Mouse (Mus musculus) embryonic fibroblast, embryonic 13.5 days (primary cell): ENCODE results near the gene 5430403G16Rik. TPM values are rescaled to one million over a fixed set of nuclear protein-coding genes. Genes with fewer than 3 reads are reported as not detected.
"Not testable (repeated sequence)": the region's sequence is repeated elsewhere in the genome, so short reads cannot be mapped to it uniquely, and the experiment has no call there.

Source experiments
- H3K27ac ChIP-seq: 2 replicates; pipeline ENCODE4 v1.5.1; 2012; ENCODE audit warnings: low read length, control low read depth, inconsistent platforms; ENCODE audit not compliant: insufficient read depth
- H3K4me1 ChIP-seq: 2 replicates; pipeline ENCODE4 v1.6.1; 2011; ENCODE audit warnings: low read length; ENCODE audit not compliant: control insufficient read depth, insufficient read depth
- H3K4me3 ChIP-seq: 2 replicates; pipeline ENCODE4 v1.5.1; 2011; ENCODE audit warnings: mild to moderate bottlenecking, control low read depth, low read length; ENCODE audit not compliant: insufficient read depth
- CTCF ChIP-seq: IDR thresholded peaks from 2 replicates; pipeline ENCODE4 v1.5.1; 2011; ENCODE audit warnings: mild to moderate bottlenecking, control low read depth, low read length, moderate library complexity, borderline replicate concordance; ENCODE audit not compliant: insufficient read depth
- POLR2A ChIP-seq: IDR thresholded peaks from 2 replicates; pipeline ENCODE4 v1.6.1; 2011; ENCODE audit warnings: low read depth, mild to moderate bottlenecking, control low read depth, low read length, moderate library complexity
- polyA plus RNA-seq: library from polyadenylated mRNA; stranded (reverse); fragments of >200 nt; gene quantifications from 2 replicates; pipeline ENCODE4 v1.2.4, GENCODE M21; 2011; ENCODE audit warnings: low read depth; ENCODE audit not compliant: missing spikeins, insufficient read length

Gene 5430403G16Rik
- 2.0 and 2.8 TPM in 2 replicates for polyA plus RNA-seq

DNA sequence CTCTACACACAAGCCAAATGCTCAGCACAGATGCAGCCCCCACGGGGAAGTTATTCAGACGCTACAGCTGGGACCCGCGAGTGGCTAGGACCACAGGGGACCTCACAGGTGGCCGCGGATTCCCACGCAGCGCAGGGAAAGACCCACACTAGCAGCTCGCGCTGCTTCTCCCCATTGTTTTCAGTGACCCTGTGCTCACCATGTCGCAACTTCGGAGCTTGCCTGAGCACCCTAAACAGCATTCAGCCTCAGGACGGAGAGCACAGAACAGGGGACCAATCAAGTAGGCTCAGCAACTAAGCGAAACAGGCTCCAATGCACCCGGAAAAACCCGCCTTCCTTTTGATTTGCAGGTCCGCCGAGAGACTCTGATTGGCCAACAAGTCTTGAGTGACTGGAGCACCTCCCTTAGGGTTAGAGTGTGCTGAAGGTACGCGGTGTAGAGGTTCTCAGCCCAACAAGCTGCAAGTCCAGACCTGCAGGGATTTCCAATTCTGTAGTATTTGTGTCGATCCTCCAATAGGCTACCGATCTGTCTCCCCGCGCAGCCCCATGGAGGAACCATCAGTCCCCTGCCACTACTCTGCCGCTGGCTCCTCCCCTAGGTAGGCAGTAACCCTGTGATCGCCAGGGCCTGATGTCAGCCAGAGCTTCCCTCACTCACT, at the start of gene 5430403G16Rik:
TSS of gene 5430403G16Rik (minus strand) at position 505 of the 665 bp plus-strand sequence.
- Histone ChIP-seq H3K27ac (peak within 1 kb of the TSS; percentile 36; the same call in 1 of the 2 replicates), H3K4me3 (peak within 1 kb of the TSS; percentile 63)
- TF ChIP-seq POLR2A, result peak; percentile 87
- H3K4me1 ChIP-seq, result not testable (repeated sequence)

GRCm38 (mm10) chr5:109717341-109717740, 26.5 kb upstream of the 5430403G16Rik start:
- H3K27ac ChIP-seq, H3K4me3 ChIP-seq, H3K4me1 ChIP-seq: not testable (repeated sequence)

- not testable (repeated sequence) for H3K27ac ChIP-seq, H3K4me1 ChIP-seq
- peak overlapping the region; percentile 63; the same call in 1 of the 2 replicates for H3K4me3 ChIP-seq
Observed at GRCm38 (mm10) chr5:109691205-109691965, 544 bp upstream of the 5430403G16Rik start.

DNA sequence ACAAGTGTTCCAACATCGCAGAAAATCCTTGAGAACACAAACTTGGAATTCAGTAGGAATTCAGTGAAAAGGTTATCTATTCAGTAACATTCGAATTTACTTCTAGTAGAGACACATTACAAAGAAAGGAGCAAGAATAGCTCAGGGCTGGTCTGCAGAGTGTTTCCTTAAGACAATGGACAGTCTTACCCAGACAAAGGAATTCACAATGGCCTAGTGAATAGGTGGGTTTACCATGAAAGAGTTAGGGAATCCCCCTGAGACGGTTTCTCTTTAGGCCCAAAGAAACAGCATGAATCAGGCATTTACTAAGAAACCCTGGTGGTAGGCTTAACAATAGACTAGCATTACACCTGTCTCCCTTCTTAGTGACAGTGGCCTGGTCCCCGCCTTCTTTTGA, 7.9 kb downstream of the 5430403G16Rik start:
- Histone ChIP-seq H3K4me1 (no peaks in the 10 kb centered on the region), H3K27ac (no peak overlapping the region), H3K4me3 (no peak overlapping the region)
- TF ChIP-seq CTCF (no peak), POLR2A (no peak)

Other genes starting within 250 kb of the 5430403G16Rik start
- 16.2 and 16.7 TPM in 2 replicates for gene Crlf2, start 132.0 kb downstream of the 5430403G16Rik start, polyA plus RNA-seq
- 9.3 and 14.9 TPM in 2 replicates for gene 4930522L14Rik, start 60.8 kb upstream of the 5430403G16Rik start, polyA plus RNA-seq
- 1.2 and 6.8 TPM in 2 replicates for gene Gm15446, start 232.4 kb upstream of the 5430403G16Rik start, polyA plus RNA-seq